Comparison of ENCODE assay signal across 8 mouse cellular contexts in genomic region chr2:165503259-165504203, GRCm38 (mm10). TPM values are rescaled to one million over a fixed set of nuclear protein-coding genes. Genes with fewer than 3 reads are reported as not detected.
DNase-seq lines count a peak whose midpoint lies in the region; ATAC-seq lines count a peak whose summit lies in the region.

Slc2a10 (plus strand) TSS chr2:165503787.

- H3K4me3 ChIP-seq in embryonic facial prominence, embryonic 13.5 days: peak within 1 kb of the TSS; percentile 54
- peak within 1 kb of the TSS; percentile 57 for H3K4me3 ChIP-seq in heart, embryonic 12.5 days

- no peaks in the 10 kb centered on the region for H3K36me3 ChIP-seq in embryonic facial prominence, embryonic 13.5 days
- H3K36me3 ChIP-seq in heart, embryonic 12.5 days: no peaks in the 10 kb centered on the region

- H3K27ac ChIP-seq in embryonic facial prominence, embryonic 13.5 days: peak within 1 kb of the TSS; percentile 86
- peak within 1 kb of the TSS; percentile 17; the same call in 1 of the 2 replicates for H3K27ac ChIP-seq in heart, embryonic 12.5 days (ENCODE audit: poor library complexity, severe bottlenecking)

- peak within 1 kb of the TSS; percentile 83 for H3K9ac ChIP-seq in embryonic facial prominence, embryonic 13.5 days
- peak within 1 kb of the TSS; percentile 65 for H3K9ac ChIP-seq in heart, embryonic 12.5 days

- H3K4me2 ChIP-seq in embryonic facial prominence, embryonic 13.5 days: peak within 1 kb of the TSS; percentile 83
- H3K4me2 ChIP-seq in heart, embryonic 12.5 days: peak within 1 kb of the TSS; percentile 71

- WGBS in embryonic facial prominence, embryonic 13.5 days: 2% methylated on average over 30 of the region's 32 CpGs
- WGBS in heart, embryonic 12.5 days: 4% methylated on average over 30 of the region's 32 CpGs

- H3K4me1 ChIP-seq in embryonic facial prominence, embryonic 13.5 days: peaks cover 31% of the 10 kb centered on the region
- peaks cover 20% of the 10 kb centered on the region for H3K4me1 ChIP-seq in heart, embryonic 12.5 days (replicated peaks)

- no peaks in the 10 kb centered on the region for H3K27me3 ChIP-seq in embryonic facial prominence, embryonic 13.5 days
- peaks cover 18% of the 10 kb centered on the region for H3K27me3 ChIP-seq in heart, embryonic 12.5 days (replicated peaks)

- peak; percentile 13 to 44 for DNase-seq in adrenal gland, adult (ENCODE audit: inconsistent age in 2 of 2, low spot score in 1 of 2)
- no peak for DNase-seq in adrenal gland, adult 8-10 months
- DNase-seq in kidney, postnatal 14 days: peak; percentile 62
- DNase-seq in urinary bladder, postnatal 14 days (ENCODE audit: low spot score): peak; percentile 62
- no peak for DNase-seq in left cerebral cortex, adult 9 months (ENCODE audit: low spot score in 2 of 2)

- H3K9me3 ChIP-seq in embryonic facial prominence, embryonic 13.5 days: no peaks in the 10 kb centered on the region
- H3K9me3 ChIP-seq in heart, embryonic 12.5 days (replicated peaks): no peaks in the 10 kb centered on the region

- peak; percentile 79 for ATAC-seq in embryonic facial prominence, embryonic 13.5 days (ENCODE audit: insufficient number of reproducible peaks, insufficient read depth, low FRiP score, low TSS enrichment, low read depth)
- peak; percentile 84 for ATAC-seq in heart, embryonic 12.5 days (ENCODE audit: insufficient number of reproducible peaks, low FRiP score)
- ATAC-seq in megakaryocyte progenitor cell, adult 5-6 weeks (replicated peaks; ENCODE audit: poor library complexity): peak; percentile 50

RNA-seq across cellular contexts. Expression of gene Slc2a10, which starts in this region (rescaled TPM):
- total RNA-seq in adrenal gland, adult 8-10 months (2022): 1 to 10 TPM in 1 of 4 experiments, under 1 TPM in 3; 0.58 to 2.1 (median 0.74) TPM
- polyA plus RNA-seq in embryonic facial prominence, embryonic 13.5 days (2015; fragmentation: Nextera tagmentation; extraction: Ambion mirVana): 12.9 and 14.7 TPM in 2 replicates
- polyA plus RNA-seq in heart, embryonic 12.5 days (2016; fragmentation: Nextera tagmentation; extraction: Ambion mirVana): 5.7 and 6.3 TPM in 2 replicates
- total RNA-seq in megakaryocyte progenitor cell, adult 5-6 weeks (2015): 0.05 and 0.12 TPM in 2 replicates
- total RNA-seq in megakaryocyte progenitor cell, adult 5-6 weeks (2017): 0.21 and 0.57 TPM in 2 replicates

Comparison
In these comparisons a context has a peak if more than half of its experiments do, and no peak if none do; other contexts are left out.
1. DNase-seq: peak in adrenal gland, adult (2 of 2), kidney, postnatal 14 days (single experiment) and urinary bladder, postnatal 14 days (single experiment); none in adrenal gland, adult 8-10 months (single experiment) and left cerebral cortex, adult 9 months (0 of 2).
2. Peak in ATAC-seq in megakaryocyte progenitor cell, adult 5-6 weeks; RNA of the gene not detected or under 1 TPM.
3. Peak in every context shown above with its lines, with median percentiles within 50 percentile points of each other: ATAC-seq.